Mouse (Mus musculus): ENCODE measurements around the gene Polr2a.
A peak's percentile ranks its signal among the peaks of the same experiment; 100 is the strongest.
"Not testable (repeated sequence)": the region's sequence is repeated elsewhere in the genome, so short reads cannot be mapped to it uniquely, and the experiment has no call there.

The Polr2a gene

DNA sequence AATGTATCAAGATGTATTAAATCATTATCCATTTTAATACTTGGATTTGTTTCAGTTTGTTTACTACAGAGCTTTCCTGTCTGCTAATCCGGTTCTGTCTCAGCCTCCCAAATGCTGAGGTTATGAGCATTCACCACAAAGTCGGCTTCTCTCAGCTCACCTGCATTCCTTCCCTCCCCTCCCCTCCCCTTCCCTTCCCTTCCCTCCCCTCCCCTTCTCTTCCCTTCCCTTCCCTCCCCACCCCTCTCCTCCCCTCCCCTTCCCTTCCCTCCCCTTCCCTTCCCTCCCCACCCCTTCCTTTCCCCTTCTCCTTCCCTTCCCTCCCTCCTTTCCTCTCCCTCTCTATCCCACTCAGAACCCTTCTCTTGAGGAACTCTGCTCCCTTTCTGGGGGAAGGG, 53.8 kb downstream of the Polr2a start:
- no peak for DNase-seq (ENCODE audit: low read depth)

DNA sequence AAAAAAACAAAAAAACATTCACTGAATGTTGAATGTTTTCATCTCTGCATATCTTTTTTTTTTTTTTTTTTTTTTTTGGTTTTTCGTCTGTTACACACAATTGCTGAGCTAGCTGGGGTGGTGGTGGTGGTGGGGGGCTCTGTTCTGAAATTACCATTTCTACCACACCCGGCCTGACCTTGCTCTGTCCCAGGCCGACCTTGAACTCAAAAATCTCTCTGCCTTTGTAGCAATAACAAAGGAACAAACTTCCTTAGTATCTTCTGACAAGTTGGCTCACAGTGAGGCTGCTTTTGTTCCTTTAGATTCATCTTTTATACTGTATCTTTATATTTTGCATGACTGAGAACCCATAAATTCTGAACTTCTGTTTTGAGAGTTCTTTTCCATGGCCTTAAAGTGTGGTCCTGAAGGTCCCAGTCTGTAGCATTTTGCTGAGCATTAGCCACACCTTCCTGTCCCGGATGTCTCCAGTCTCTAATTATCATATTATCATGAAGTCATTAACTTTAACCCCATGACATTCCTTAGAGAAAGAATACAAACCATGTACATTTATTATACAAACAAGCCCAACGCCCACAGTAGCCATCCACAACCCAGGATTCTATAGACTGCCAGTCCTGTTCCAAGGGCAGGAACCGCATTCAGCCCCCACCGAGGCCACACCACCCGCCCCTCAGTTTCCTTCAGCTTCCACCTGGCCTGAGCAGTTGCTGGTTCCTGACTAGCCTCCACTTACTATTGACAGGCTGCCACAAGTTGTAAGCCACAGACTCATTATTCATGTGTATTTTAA, 54.4 kb downstream of the Polr2a start:
- DNase-seq (ENCODE audit: low read depth) = no peak

DNA sequence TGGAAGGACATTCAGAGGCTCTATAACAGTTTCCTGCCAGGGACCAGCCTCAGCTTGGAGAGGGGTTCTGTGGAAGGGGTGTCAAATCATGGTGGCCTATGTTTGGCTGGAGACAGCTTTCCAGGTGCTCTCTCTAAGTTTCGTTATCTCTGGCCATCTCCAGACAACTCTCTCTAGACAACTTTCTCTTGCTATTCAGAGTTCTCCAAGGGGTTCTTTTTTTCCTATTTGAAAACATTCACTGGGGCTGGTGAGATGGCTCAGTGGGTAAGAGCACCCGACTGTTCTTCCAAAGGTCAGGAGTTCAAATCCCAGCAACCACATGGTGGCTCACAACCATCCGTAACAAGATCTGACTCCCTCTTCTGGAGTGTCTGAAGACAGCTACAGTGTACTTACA, 55.1 kb downstream of the Polr2a start:
- not testable (repeated sequence) for DNase-seq (ENCODE audit: low read depth)

DNA sequence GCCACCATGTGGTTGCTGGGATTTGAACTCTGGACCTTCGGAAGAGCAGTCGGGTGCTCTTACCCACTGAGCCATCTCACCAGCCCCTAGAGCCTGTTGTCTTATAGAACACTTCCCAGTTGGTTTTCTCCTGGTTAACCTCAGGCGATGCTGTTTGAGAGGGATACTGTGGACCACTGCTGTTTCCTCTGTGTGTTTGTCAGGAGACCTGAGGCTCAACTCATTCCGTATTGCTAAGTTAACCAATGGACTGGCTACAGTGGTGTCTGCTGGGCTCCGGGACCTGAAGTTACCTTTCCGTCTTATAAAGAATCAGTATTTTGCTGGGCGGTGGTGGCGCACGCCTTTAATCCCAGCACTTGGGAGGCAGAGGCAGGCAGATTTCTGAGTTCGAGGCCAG, 55.6 kb downstream of the Polr2a start:
- DNase-seq (ENCODE audit: low read depth) = not testable (repeated sequence)

DNA sequence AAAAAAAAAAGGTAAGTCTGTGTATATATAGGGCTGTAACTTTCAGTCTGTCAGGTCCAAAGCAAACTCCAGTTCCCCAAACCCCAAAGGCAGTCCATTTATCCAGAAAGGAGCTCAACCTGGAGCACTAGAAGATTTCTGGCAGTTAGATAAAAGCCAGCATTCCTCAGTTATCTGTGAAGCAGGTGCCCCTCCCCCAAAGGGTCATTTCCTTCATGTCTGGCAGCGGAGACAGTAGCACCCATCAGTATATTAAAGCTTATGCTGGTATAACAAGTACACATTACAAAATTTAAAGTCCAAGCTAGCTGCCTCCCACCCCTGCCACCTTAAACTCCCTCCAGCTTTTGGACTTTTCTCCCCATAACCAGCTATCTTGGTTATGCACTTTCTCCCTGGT, 58.8 kb downstream of the Polr2a start:
- no peak for DNase-seq (ENCODE audit: low read depth)

DNA sequence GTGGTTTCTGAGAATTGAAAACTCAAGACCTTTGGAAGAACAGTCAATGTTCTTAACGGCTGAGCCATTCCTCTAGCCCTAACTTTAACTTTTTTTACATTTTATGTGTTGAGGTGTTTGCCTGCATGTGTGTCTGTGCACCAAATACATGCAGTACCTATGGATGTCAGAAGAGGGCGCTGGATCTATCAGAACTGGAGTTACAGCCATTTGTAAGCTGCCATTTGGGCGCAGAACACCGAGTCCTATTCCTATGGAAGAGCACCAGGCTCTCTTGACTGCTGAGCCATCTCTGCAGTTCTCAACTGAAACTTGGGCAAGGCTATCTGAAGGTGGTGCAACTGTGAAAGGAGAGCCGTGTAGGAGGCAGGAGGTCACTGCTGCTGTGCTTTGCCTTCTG, 59.9 kb downstream of the Polr2a start:
- DNase-seq (ENCODE audit: low read depth) = no peak

DNA sequence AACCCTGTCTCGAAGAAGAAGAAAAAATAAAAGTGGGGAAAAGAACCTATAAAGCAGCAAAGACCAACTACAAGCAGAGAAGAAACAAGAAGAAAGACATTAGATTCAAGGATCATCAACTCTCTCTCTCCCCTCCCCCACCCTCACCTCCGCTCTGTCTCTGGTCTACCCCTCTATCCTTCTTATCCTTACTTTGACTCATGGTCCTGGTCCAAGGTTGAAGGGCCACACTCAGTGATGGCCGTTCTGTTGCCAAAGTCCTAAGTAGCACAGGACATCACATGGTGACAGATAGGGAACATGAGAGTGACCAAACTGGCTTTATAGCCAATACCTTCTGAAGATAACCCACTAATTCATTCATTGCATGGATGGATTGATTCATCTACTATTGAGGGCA, 61.0 kb downstream of the Polr2a start:
- no peak for DNase-seq (ENCODE audit: low read depth)

DNA sequence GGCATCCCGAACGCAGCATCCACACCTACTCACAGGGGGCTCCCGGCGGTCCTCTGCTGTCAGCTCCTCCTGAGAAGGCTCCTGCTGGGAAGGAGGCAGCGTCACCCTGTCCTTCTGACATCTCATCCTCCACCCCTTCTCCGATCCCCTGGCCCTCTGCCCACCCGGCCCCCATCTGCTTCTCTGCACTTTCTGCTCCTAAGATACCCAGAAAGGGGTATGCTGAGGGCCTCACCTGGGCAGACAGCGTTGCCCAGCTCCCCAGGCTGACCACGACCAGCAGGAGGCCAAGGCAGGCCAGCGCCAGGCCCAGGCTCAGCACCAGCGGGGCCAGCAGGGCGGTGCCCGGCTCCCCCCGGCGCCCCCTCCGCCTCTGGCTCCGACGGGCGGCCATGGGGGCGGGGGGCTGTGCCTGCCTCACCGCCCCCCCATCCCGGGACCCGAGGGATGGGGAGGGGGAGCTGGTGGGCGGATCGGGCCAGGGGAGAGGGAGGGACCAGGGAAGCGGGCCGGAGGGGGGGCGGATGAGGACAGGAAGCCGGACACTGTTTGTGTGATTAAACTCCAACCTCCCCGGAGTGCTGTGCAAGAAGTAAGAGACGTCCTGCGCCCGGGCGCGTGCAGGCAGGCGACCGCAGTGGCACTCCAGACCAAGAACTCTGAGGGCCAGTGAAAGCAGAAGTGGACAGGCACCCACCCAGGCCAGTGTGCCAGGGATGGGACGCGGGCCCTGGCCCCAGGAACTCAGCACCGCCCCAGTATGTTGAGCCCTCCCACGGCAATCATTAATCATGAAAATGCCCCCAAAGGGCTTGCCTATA, 62.9 kb downstream of the Polr2a start, which contains the start of the genes Tnfsf12 and Tnfsfm13:
Gene Tnfsf12, minus strand, starts transcription at position 489 of the 821 bp plus-strand sequence.
Gene Tnfsfm13, minus strand, starts transcription at position 738 of the 821 bp plus-strand sequence.
- no peak for DNase-seq (ENCODE audit: low read depth)

DNA sequence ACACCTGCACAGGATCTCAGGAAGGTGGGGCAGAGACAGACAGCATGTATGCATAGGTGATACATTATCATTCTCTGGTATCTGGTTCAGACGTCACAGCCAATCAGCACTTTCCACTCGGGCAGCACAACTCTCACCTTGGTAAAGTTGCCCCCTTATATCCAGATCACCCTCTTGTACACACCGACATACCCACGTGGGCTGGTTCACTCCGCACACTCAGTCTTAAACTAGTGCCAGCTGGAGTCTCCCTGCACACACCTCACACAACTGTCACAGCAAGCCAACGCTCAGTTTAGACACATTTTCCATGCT, 63.4 kb downstream of the Polr2a start:
- no peak for DNase-seq (ENCODE audit: low read depth)

DNA sequence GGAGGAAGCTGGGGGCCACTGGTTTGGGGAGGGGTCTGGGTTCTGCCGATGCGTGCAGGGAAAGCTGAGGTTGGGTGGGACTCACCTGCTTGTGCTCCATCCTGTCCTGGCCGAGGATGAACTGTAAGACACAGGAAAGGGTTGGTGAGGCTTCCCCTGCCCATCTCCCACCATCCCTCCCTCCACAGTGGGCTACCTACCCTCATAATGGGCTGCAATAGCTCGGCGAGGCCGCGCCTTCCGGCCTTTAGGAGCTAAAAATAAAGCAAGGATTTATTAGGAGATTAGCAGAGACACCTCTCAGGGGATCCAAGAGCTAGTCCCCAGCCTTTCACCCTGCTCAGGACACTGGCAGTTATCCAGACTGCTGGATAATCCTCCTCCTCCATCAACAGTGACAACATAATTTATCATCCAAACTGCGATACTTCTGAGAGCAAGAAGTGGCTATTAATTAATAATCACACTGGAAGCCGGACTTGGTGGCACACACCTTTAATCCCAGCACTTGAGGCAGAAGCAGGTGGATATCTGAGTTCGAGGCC, 64.9 kb downstream of the Polr2a start:
- no peak for DNase-seq (ENCODE audit: low read depth)

DNA sequence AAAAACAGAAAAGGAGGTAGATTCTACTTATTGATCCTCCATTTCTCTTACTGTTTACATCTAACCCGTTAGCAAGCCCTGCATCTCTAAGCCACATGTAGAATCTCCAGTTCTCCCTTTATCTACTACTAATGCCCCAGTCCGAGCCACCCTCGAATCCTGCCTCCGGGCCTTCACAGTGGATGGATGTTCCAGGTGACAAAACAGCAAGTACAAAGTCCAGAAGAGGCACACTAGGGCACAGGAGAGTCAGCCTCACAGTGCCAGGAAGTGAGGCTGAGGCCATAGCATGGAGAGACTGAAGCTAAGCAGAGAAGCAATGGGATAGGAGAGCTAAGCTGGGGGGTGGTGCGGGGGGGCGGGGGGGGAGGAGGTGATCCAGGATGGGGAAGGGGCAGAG, 65.6 kb downstream of the Polr2a start:
- no peak for DNase-seq (ENCODE audit: low read depth)

DNA sequence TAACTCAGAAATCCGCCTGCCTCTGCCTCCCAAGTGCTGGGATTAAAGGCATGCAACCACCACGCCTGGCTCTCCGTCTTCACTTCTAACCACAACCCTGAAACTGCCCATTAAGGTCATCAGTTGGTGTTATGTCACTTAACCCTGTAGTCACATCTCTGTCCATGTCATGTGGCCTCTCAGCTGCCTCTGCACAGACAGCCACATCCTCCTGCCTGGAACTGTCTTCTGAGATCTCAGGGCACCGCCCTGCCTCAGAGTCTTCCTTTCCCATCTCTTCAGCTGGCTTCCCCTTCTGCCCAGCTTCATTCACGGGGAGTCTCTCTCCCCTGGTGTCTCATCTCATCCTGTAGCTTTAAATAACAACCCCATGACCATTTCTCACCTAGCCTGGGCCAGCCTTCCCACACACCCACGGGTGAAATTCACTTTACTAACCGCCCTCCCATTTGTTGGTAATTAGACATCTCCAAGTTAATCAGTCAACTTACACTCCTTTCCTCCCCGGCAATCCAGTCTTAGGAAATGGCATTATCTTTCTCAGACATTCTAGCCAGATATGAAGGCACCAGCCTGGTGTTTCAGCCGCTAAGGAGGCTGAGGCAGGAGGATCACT, 66.1 kb downstream of the Polr2a start:
- DNase-seq (ENCODE audit: low read depth) = no peak

DNA sequence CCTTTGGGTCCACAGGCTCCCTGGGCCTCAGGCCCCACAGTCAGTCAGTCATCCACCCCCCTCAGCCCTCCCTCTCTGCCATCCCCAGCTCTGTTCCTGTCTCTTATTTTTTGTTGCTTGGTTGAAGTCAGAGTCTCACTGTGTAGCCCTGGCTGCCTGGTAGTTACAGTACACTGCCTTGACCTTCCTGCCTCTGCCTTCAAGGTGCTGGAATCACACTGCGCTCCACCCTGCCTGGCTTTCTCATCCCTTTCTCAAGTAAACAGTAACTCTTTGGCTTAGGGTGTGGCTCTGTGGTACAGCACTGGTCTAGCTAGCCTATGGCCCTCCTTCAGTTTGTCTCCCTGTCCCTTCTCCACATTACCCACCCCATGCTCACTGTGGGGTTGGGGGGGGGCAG, 68.5 kb downstream of the Polr2a start:
- no peak for DNase-seq (ENCODE audit: low read depth)

DNA sequence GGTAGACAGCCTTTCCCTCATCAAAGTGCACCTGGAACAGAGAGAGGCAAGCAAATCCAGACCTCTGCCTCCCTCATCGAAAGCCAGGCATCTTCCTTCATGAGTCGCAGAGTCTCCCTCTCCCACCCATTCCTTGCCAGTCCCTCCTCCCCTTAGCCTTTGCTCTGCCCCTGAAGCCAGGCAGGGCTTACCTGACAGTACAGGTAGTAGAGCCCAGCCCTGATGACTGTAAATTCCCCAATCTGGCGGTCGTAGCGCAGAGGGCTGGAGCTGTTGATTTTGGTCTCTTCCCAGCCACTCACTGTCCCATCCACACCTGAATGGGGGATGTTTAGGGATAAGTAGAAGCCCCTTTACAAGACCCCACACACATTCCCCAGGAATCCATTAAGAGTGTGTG, 71.4 kb downstream of the Polr2a start:
- no peak for DNase-seq (ENCODE audit: low read depth)

DNA sequence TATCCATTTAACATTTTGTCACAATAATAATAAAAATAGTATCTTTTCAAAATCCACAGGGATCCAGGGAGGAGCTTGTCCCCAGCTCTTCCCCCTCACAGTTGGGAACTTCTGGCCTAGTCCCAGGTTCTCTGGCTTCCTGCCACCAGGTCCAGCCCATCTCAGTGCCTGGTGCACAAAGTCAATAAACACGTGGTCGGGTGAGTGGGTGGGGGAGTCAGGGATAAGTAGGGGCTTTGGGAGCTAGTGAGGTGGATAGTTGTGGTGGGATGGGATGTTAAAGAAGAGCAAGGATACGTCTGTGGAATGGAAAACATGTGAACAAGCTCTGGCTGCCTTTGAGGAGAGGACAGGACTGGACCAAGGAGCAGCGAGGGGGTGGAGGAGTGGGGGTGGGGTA, 72.1 kb downstream of the Polr2a start:
- no peak for DNase-seq (ENCODE audit: low read depth)

DNA sequence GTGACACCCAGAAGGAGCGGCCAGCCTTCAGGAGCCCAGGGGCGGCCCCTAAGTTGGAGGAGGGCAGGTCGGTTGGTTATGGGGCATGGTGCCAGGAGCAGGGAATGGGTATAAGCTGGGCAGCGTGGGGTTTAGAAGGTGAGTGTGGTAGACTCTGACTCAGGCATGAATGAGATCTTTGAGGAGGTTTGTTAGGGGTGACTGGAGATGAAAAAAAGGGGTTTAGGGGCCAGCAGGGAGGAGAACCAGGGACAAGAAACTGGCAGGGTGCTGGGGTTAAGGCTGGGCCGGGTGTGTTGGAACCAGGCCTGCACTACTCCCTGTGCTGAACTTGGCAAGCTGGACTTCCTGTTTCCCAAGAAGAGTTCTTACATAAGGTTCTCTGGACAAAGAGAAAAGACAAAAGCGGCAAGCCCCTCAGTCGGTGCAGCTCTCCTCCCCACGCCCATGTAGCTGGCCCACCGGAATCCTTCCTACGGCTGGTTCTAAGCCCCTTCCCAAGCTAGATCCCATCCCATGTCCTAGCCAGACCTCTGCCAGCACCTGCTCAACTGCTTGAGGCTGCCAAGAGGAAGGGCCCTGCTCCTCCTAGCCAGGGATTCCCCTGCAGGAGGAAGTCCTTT, 72.8 kb downstream of the Polr2a start, which contains the start of gene Tnfsf13:
Gene Tnfsf13, minus strand, starts transcription at position 259 of the 623 bp plus-strand sequence.
- peak; percentile 88 for DNase-seq (ENCODE audit: low read depth)

DNA sequence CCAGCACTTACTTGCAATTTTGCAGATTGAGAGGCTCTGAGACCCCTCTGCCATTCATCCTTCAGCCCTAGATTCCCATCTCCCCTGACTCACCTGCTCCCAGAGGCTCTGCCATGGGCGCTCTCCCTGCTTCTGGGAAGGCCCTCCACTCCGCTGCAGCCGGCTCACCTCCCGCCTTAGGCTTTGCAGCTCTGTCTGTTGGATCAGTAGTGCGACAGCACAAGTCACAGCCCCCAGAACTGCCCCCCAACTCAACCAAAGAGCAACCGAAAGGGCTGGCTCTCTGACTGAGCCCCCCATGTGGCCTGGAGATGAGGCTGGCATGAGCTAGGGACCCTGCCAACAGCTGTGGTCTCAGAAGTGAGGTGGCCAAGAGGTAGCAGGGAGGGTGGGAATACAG, 73.5 kb downstream of the Polr2a start:
- DNase-seq (ENCODE audit: low read depth) = no peak

DNA sequence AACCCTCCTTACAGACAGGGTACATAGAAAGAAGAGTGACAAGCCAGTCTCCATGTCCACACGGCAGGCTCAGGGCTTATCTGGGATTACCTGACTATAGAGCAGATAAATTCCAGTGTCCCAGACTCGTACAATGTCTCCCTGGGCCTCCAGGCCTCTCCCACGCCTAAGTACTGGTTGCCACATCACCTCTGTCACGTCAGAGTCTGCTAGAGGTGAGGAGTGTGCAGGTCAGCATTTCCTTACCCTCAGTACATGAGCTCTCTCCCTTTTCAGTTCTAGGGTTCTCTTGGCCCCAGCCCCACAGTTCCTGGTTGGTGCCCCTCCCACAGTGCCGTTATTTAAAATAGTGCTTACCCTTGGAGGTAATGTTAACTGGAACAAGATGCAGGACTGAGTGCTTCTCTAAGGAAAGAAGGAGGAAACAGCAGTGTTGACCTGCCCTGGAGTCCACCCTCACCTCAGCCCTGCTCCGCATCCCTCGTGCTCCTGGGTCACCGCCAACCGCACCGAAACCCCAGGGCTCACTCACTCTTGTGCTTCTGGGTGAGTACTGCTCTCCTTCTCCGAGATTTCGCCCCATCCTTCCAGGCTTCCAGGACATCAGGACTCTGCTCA, 74.2 kb downstream of the Polr2a start:
- DNase-seq (ENCODE audit: low read depth) = no peak

Measured in fibroblast of lung, adult 2 months (primary cell).